Mouse (Mus musculus) heart, adult 10 weeks (tissue): ENCODE data around the gene Olfr686. TPM values are rescaled to one million over a fixed set of nuclear protein-coding genes. Genes with fewer than 3 reads are reported as not detected.

ENCODE experiments used
- polyA plus RNA-seq: library from polyadenylated mRNA; stranded (reverse); fragments of 350-450 nt; fragmentation: Illumina TruSeq; extraction: RNeasy Lipid Tissue Mini Kit (QIAGEN cat#74804); gene quantifications from one replicate; pipeline ENCODE4 v1.2.3, GENCODE M21; 2014; ENCODE audit warnings: low read depth, low replicate concordance

The Olfr686 gene
- polyA plus RNA-seq, result not detected

DNA sequence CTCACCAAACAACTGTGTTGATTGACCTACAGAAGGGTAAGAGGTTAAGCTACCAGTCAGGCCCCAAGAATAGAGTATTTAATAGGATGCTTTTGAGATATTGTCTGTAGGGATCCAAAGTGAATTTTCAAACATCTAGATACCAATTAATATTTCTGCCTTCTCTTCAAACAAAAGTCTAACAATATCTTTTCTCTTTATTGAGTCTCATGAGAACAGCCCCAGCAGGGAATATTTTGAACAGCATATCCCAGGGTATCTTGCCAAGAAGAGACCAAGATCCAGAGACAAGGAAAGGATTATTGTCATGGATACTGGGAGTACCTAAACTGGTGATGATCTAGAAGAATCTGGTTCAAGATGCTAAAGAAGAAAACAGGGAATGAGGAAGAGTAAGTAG, at the start of gene Olfr686:
Gene Olfr686 (minus strand): TSS at position 101 of the 400 bp plus-strand sequence.

DNA sequence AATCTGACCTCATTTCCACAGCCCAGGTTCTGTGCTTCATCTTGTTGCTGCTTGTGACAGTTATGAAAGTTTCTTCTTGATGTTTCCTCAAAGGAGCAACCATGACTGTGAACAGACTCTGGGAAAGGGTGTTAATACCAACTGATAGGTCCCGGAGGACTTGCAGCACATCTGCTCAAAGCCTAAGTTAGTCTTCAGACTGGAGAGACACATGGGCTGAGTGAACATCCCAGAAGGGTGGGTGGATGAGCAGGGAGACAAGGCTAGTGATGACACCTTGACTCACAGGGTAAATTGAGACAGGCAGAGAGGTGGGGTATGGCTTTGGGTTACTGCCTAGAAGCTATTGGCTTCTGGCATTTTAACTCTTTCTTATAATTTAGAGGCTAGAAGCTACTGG, 21.4 kb downstream of the Olfr686 start, which contains the start of gene Olfr685:
Gene Olfr685 (minus strand): TSS at position 101 of the 400 bp plus-strand sequence.

DNA sequence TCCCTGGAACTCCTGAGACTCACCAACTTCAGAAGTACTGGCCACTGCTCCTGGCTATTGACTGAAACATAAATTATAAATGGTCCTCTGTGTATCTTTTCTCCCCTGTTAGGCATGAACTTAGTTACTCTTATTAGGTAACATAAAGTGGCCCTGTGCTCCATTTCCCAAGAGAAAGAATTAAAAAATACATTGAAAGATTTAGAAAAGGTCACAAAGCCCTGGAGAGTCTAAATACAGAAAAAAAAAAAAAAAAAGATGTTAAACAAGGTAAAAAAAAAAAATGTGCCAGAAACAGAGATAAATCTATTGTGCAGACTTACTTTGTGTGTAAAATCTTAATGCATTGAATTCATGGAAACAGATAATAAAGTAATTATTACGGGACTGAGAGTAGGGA, 43.7 kb downstream of the Olfr686 start, which contains the start of gene Olfr684:
Gene Olfr684 (minus strand): TSS at position 101 of the 400 bp plus-strand sequence.

Other genes with a start within 250 kb of the Olfr686 start
- gene Olfr670, start 244.9 kb downstream of the Olfr686 start, polyA plus RNA-seq, result not detected
- gene Olfr671, start 228.4 kb downstream of the Olfr686 start, polyA plus RNA-seq, result not detected
- gene Olfr672, start 205.5 kb downstream of the Olfr686 start, polyA plus RNA-seq, result not detected
- gene Olfr675, start 179.0 kb downstream of the Olfr686 start, polyA plus RNA-seq, result not detected
- not detected for gene Olfr676, start 174.8 kb downstream of the Olfr686 start, polyA plus RNA-seq
- gene Olfr677, start 156.1 kb downstream of the Olfr686 start, polyA plus RNA-seq, result not detected
- not detected for gene Olfr678, start 143.0 kb downstream of the Olfr686 start, polyA plus RNA-seq
- not detected for gene Olfr679, start 126.3 kb downstream of the Olfr686 start, polyA plus RNA-seq
- gene Olfr680-ps1, start 114.7 kb downstream of the Olfr686 start, polyA plus RNA-seq, result not detected
- gene Olfr681, start 90.6 kb downstream of the Olfr686 start, polyA plus RNA-seq, result not detected
- not detected for gene Olfr683, start 60.5 kb downstream of the Olfr686 start, polyA plus RNA-seq
- not detected for gene Olfr684, start 43.8 kb downstream of the Olfr686 start, polyA plus RNA-seq
- not detected for gene Olfr685, start 21.5 kb downstream of the Olfr686 start, polyA plus RNA-seq
- gene Olfr688, start 80.6 kb upstream of the Olfr686 start, polyA plus RNA-seq, result not detected
- gene Olfr689, start 103.7 kb upstream of the Olfr686 start, polyA plus RNA-seq, result not detected
- not detected for gene Olfr690, start 126.6 kb upstream of the Olfr686 start, polyA plus RNA-seq
- gene Olfr691, start 134.8 kb upstream of the Olfr686 start, polyA plus RNA-seq, result not detected
- not detected for gene Olfr692, start 160.7 kb upstream of the Olfr686 start, polyA plus RNA-seq
- not detected for gene Gm5901, start 167.6 kb upstream of the Olfr686 start, polyA plus RNA-seq
- gene Fam160a2, start 192.6 kb upstream of the Olfr686 start, polyA plus RNA-seq, result 20.8 TPM
- gene Cnga4, start 197.1 kb upstream of the Olfr686 start, polyA plus RNA-seq, result not detected
- gene Cckbr, start 218.2 kb upstream of the Olfr686 start, polyA plus RNA-seq, result not detected